Mouse (Mus musculus) CH12.LX (cell line): Measurements from ENCODE around the gene Gm26558. TPM values are rescaled to one million over a fixed set of nuclear protein-coding genes. Genes with fewer than 3 reads are reported as not detected.

Source experiments
- DNase-seq: peaks from one replicate; pipeline ENCODE4 v3.0.0-alpha.2; 2013; ENCODE audit errors: extremely low read depth
- H3K27ac ChIP-seq: 2 replicates; pipeline ENCODE4 v1.5.1; 2012; ENCODE audit warnings: low read depth, mild to moderate bottlenecking, control low read depth, moderate library complexity; ENCODE audit not compliant: insufficient read depth
- H3K27me3 ChIP-seq: replicated peaks from 2 replicates; pipeline ENCODE3; 2012; ENCODE audit warnings: inconsistent platforms
- H3K36me3 ChIP-seq, 2 experiments: replicated peaks in 1 of 2; 2 replicates each; pipeline versions ENCODE3 to v1.6.1; 2012; ENCODE audit warnings: inconsistent platforms in 1 of 2, low read length in 1 of 2, mild to moderate bottlenecking in 1 of 2, mixed read lengths in 1 of 2, moderate library complexity in 1 of 2; ENCODE audit not compliant: control insufficient read depth in 1 of 2, insufficient read depth in 1 of 2
- H3K4me1 ChIP-seq, 2 experiments: 2 replicates each; pipeline ENCODE4 v1.6.1; 2012; ENCODE audit warnings: inconsistent platforms in 1 of 2, moderate library complexity in 1 of 2; ENCODE audit not compliant: insufficient read depth in 2 of 2, control insufficient read depth in 1 of 2
- H3K4me2 ChIP-seq: 2 replicates; pipeline ENCODE4 v1.6.1; 2012; ENCODE audit warnings: low read depth, mild to moderate bottlenecking, control low read depth; ENCODE audit not compliant: poor library complexity, insufficient read depth, severe bottlenecking
- H3K4me3 ChIP-seq, 3 experiments: fragments of 150-350 bp in 1 of 3; sonication (generic) in 1 of 3; replicated peaks in 1 of 3; 2 replicates each; pipeline versions ENCODE3 to v1.5.1; 2011 to 2012; ENCODE audit warnings: low read depth in 2 of 3, low read length in 2 of 3, mild to moderate bottlenecking in 2 of 3, moderate library complexity in 2 of 3, control low read depth in 1 of 3, improper control_type of control experiment in 1 of 3, inconsistent platforms in 1 of 3, mixed read lengths in 1 of 3; ENCODE audit not compliant: poor library complexity in 1 of 3
- H3K79me2 ChIP-seq: replicated peaks from 2 replicates; pipeline ENCODE4 v1.6.1; 2012; ENCODE audit warnings: mild to moderate bottlenecking, moderate library complexity; ENCODE audit not compliant: control insufficient read depth, poor library complexity, insufficient read depth, severe bottlenecking; ENCODE audit errors: extremely low read depth
- H3K9ac ChIP-seq: 2 replicates; pipeline ENCODE4 v1.6.1; 2012; ENCODE audit warnings: low read depth, mild to moderate bottlenecking, control low read depth, moderate library complexity; ENCODE audit not compliant: insufficient read depth
- H3K9me3 ChIP-seq: replicated peaks from 2 replicates; pipeline ENCODE3; 2012; ENCODE audit warnings: low read length, inconsistent platforms, mixed read lengths
- BHLHE40 ChIP-seq: IDR thresholded peaks from 2 replicates; pipeline ENCODE4 v1.6.1; 2011; ENCODE audit warnings: mild to moderate bottlenecking, low read depth, low read length, improper control_type of control experiment
- CHD1 ChIP-seq: IDR thresholded peaks from 2 replicates; pipeline ENCODE4 v1.6.1; 2012; ENCODE audit warnings: low read depth, low read length, improper control_type of control experiment, inconsistent platforms
- E2F4 ChIP-seq: IDR thresholded peaks from 2 replicates; pipeline ENCODE4 v1.6.1; 2011; ENCODE audit warnings: low read depth, low read length, improper control_type of control experiment; ENCODE audit not compliant: insufficient replicate concordance
- EP300 ChIP-seq: IDR thresholded peaks from 2 replicates; pipeline ENCODE4 v1.6.1; 2011; ENCODE audit warnings: low read length, improper control_type of control experiment
- ETS1 ChIP-seq: conservative IDR thresholded peaks from 2 replicates; pipeline ENCODE4 v1.6.1; 2012; ENCODE audit warnings: low read depth, mild to moderate bottlenecking, inconsistent platforms, low read length, improper control_type of control experiment, moderate library complexity
- GABPA ChIP-seq: IDR thresholded peaks from 2 replicates; pipeline ENCODE4 v1.6.1; 2012; ENCODE audit warnings: low read depth, low read length, improper control_type of control experiment, inconsistent platforms; ENCODE audit not compliant: insufficient replicate concordance
- IRF4 ChIP-seq: IDR thresholded peaks from 2 replicates; pipeline ENCODE4 v1.6.1; 2014; ENCODE audit warnings: low read depth, mild to moderate bottlenecking, inconsistent platforms, low read length, improper control_type of control experiment
- JUND ChIP-seq: conservative IDR thresholded peaks from 2 replicates; pipeline ENCODE4 v1.6.1; 2011; ENCODE audit warnings: low read depth, low read length, improper control_type of control experiment
- MAZ ChIP-seq: IDR thresholded peaks from 2 replicates; pipeline ENCODE4 v1.6.1; 2012; ENCODE audit warnings: low read depth, mild to moderate bottlenecking, inconsistent platforms, low read length, improper control_type of control experiment, moderate library complexity
- MYC ChIP-seq: IDR thresholded peaks from 2 replicates; pipeline ENCODE4 v1.6.1; 2011; ENCODE audit warnings: low read depth, mild to moderate bottlenecking, improper control_type of control experiment, low read length
- NRF1 ChIP-seq: IDR thresholded peaks from 2 replicates; pipeline ENCODE4 v1.6.1; 2014; ENCODE audit warnings: low read depth, mild to moderate bottlenecking, inconsistent platforms, low read length, improper control_type of control experiment, moderate library complexity
- POLR2A ChIP-seq: IDR thresholded peaks from 2 replicates; pipeline ENCODE4 v1.6.1; 2011; ENCODE audit warnings: low read depth, mild to moderate bottlenecking, improper control_type of control experiment, low read length
- POLR2AphosphoS2 ChIP-seq: IDR thresholded peaks from 2 replicates; pipeline ENCODE4 v1.6.1; 2011; ENCODE audit warnings: low read depth, low read length, improper control_type of control experiment
- SIN3A ChIP-seq: IDR thresholded peaks from 2 replicates; pipeline ENCODE4 v1.6.1; 2012; ENCODE audit warnings: low read length, improper control_type of control experiment, inconsistent platforms
- SMC3 ChIP-seq: IDR thresholded peaks from 2 replicates; pipeline ENCODE4 v1.6.1; 2011; ENCODE audit warnings: low read depth, low read length, improper control_type of control experiment
- TBP ChIP-seq: conservative IDR thresholded peaks from 2 replicates; pipeline ENCODE4 v1.6.1; 2011; ENCODE audit warnings: low read depth, low read length, improper control_type of control experiment
- UBTF ChIP-seq: IDR thresholded peaks from 2 replicates; pipeline ENCODE4 v1.6.1; 2012; ENCODE audit warnings: low read depth, mild to moderate bottlenecking, inconsistent platforms, low read length, improper control_type of control experiment, moderate library complexity
- USF1 ChIP-seq: IDR thresholded peaks from 2 replicates; pipeline ENCODE4 v1.6.1; 2014; ENCODE audit warnings: low read depth, mild to moderate bottlenecking, inconsistent platforms, low read length, improper control_type of control experiment
- USF2 ChIP-seq: conservative IDR thresholded peaks from 2 replicates; pipeline ENCODE4 v1.6.1; 2011; ENCODE audit warnings: low read depth, low read length, improper control_type of control experiment
- ZC3H11A ChIP-seq: IDR thresholded peaks from 2 replicates; pipeline ENCODE4 v1.6.1; 2012; ENCODE audit warnings: low read depth, mild to moderate bottlenecking, inconsistent platforms, low read length, improper control_type of control experiment
- dilution Hi-C: fragments of 300-500 bp; cut with MboI; formaldehyde crosslinking; loops from 2 replicates; pipeline ENCODE4 v1.14.3; 2020; ENCODE audit warnings: low sequenced_read_pairs; ENCODE audit not compliant: extremely low pct_unique_long_range_greater_than_20kb, extremely low pct_ligation_motif_present
- in situ Hi-C: fragments of 300-500 bp; cut with MboI; formaldehyde crosslinking; loops from 3 replicates; pipeline ENCODE4 v1.14.3; 2019; ENCODE audit warnings: low sequenced_read_pairs, low pct_ligation_motif_present, low pct_unique_long_range_greater_than_20kb, mixed read lengths
- polyA plus RNA-seq: library from polyadenylated mRNA; unstranded; fragments of >175 nt; gene quantifications from 2 replicates; pipeline ENCODE4 v1.2.1, GENCODE M21; 2012; ENCODE audit warnings: low read depth; ENCODE audit not compliant: insufficient read length
- total RNA-seq, 2 experiments: library from RNA; depleted of rRNA; stranded (reverse); fragments of 300-350 nt in 1 of 2; fragments of >200 nt in 1 of 2; gene quantifications; 2 replicates each; pipeline ENCODE4 v1.2.3; 2012 to 2014

Gm26558 gene
- total and polyA plus RNA-seq, 3 experiments = 0.64 TPM; not detected in 2

DNA sequence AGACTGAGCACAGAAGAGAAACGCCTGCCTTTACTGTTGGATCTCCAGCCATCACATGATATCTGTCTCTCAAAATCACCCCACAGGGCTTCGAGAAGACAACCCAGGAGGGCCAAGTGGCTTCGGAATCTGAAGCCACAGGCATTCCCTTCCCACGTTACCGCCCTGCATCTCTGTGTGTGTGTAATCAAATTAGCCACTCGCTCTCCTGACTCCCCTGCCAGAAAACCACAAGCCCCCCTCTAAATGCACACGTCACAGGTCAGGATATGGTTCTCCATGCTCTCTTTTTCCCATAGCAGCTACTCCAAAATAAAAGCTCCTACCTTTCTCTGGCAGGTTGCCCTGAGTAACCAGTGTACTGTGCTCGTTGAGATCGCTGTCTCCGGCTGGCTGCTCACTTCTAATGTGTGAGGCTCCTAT lies 32.6 kb downstream of the Gm26558 start:
- DNase-seq = no peak
- no peak overlapping the region for H3K9ac ChIP-seq
- in situ Hi-C loops (no loop called here), dilution Hi-C loops (no loop called here)
- no peak overlapping the region for H3K27ac ChIP-seq
- H3K4me3 ChIP-seq = no peak overlapping the region
- no peaks in the 10 kb centered on the region for H3K36me3 ChIP-seq
- peaks cover 0 to 19% of the 10 kb centered on the region in 2 experiments; a peak in 2 of 4 replicates for H3K4me1 ChIP-seq
- H3K9me3 ChIP-seq = peaks cover 5% of the 10 kb centered on the region
- H3K27me3 ChIP-seq = no peaks in the 10 kb centered on the region
- H3K79me2 ChIP-seq = no peaks in the 10 kb centered on the region
- peak overlapping the region; percentile 17; the same call in 1 of the 2 replicates for H3K4me2 ChIP-seq
- TF ChIP-seq IRF4 (no peak), UBTF (no peak), POLR2AphosphoS2 (no peak), ZC3H11A (no peak), JUND (no peak), USF1 (no peak), NRF1 (no peak), BHLHE40 (no peak), GABPA (no peak), EP300 (no peak), CHD1 (no peak), MAZ (no peak), POLR2A (no peak), USF2 (no peak), ETS1 (no peak), SMC3 (no peak), TBP (no peak), MYC (no peak), SIN3A (no peak)
- TF ChIP-seq, all 38 proteins: peak for 0

DNA sequence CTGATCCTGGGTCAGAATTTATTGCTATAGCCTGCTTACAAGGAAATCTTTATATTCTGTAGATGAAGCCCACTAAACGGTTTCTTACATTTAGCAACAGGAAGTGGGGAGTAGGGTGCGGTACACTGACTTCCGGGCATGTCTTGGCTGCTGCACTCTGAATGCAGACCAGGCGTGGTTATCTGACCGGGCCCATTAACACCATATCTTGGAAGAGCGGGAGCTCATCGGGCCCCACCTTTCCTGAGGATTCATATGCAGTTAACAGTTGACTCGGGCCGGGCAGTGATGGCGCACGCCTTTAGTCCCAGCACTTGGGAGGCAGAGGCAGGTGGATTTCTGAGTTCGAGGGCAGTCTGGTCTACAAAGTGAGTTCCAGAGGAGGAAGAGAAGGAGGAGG lies 33.5 kb downstream of the Gm26558 start:
- Histone ChIP-seq H3K4me2 (no peak overlapping the region), H3K79me2 (no peaks in the 10 kb centered on the region), H3K9me3 (peaks cover 5% of the 10 kb centered on the region), H3K36me3 (no peaks in the 10 kb centered on the region), H3K27ac (no peak overlapping the region), H3K4me3 (no peak overlapping the region), H3K27me3 (no peaks in the 10 kb centered on the region), H3K9ac (no peak overlapping the region), H3K4me1 (peaks cover 0 to 19% of the 10 kb centered on the region in 2 experiments; a peak in 2 of 4 replicates)
- TF ChIP-seq POLR2A (no peak), E2F4 (no peak), USF1 (no peak)
- in situ Hi-C loops (no loop called here), dilution Hi-C loops (no loop called here)
- no peak for DNase-seq
